Mouse (Mus musculus) stomach, postnatal 0 days (tissue): Measurements from ENCODE around the gene Gpsm2. TPM values are rescaled to one million over a fixed set of nuclear protein-coding genes. Genes with fewer than 3 reads are reported as not detected.

Experiments
- ATAC-seq: fragments of 200-750 bp; cut with Nextera tagmentation; 2 replicates; pipeline ENCODE4 v1.8.0; 2017; ENCODE audit not compliant: low FRiP score, low TSS enrichment
- DNase-seq: peaks from one replicate; pipeline ENCODE4 v3.0.0-alpha.2; 2016; ENCODE audit warnings: low spot score
- H3K27ac ChIP-seq: fragments of 300-500 bp; sonication (generic); replicated peaks from 2 replicates; pipeline ENCODE4 v1.5.1; 2014; ENCODE audit warnings: mild to moderate bottlenecking, control low read depth
- H3K27me3 ChIP-seq: fragments of 300-500 bp; sonication (generic); 2 replicates; pipeline ENCODE4 v1.6.1; 2014; ENCODE audit warnings: low read length; ENCODE audit not compliant: control insufficient read depth, insufficient read depth
- H3K36me3 ChIP-seq: fragments of 300-500 bp; sonication (generic); 2 replicates; pipeline ENCODE4 v1.6.1; 2014; ENCODE audit warnings: low read length, mixed read lengths; ENCODE audit not compliant: control insufficient read depth, insufficient read depth
- H3K4me1 ChIP-seq: fragments of 300-500 bp; sonication (generic); replicated peaks from 2 replicates; pipeline ENCODE4 v1.6.1; 2014; ENCODE audit warnings: antibody characterized with exemption; ENCODE audit not compliant: control insufficient read depth, insufficient read depth
- H3K4me2 ChIP-seq: fragments of 300-500 bp; sonication (generic); replicated peaks from 2 replicates; pipeline ENCODE4 v1.6.1; 2014; ENCODE audit warnings: low read depth, mild to moderate bottlenecking, control low read depth, moderate library complexity
- H3K4me3 ChIP-seq: fragments of 300-500 bp; sonication (generic); 2 replicates; pipeline ENCODE4 v1.5.1; 2014; ENCODE audit warnings: low read depth, low read length, control low read depth
- H3K9ac ChIP-seq: fragments of 300-500 bp; sonication (generic); 2 replicates; pipeline ENCODE4 v1.6.1; 2014; ENCODE audit warnings: mild to moderate bottlenecking, low read length, control low read depth, mixed read lengths
- H3K9me3 ChIP-seq: fragments of 300-500 bp; sonication (generic); 2 replicates; pipeline ENCODE4 v1.6.1; 2016; ENCODE audit warnings: low read length; ENCODE audit not compliant: control insufficient read depth
- CTCF ChIP-seq: IDR thresholded peaks from 2 replicates; pipeline ENCODE4 v1.5.1; 2016; ENCODE audit warnings: antibody characterized with exemption, low read depth, mild to moderate bottlenecking, moderate library complexity
- EP300 ChIP-seq: optimal IDR thresholded peaks from 2 replicates; pipeline ENCODE3; 2016; ENCODE audit warnings: antibody characterized with exemption
- WGBS: fragments of 180-500 bp; shearing (Covaris S2); extraction: QIAGEN DNeasy Blood & Tissue Kit; methylation state at CpG from one replicate; pipeline ENCODE4 v1.1.7; 2014; 5-methylcytosine and 5-hydroxymethylcytosine counted together
- polyA plus RNA-seq: library from polyadenylated mRNA; unstranded; fragments of >200 nt; fragmentation: Nextera tagmentation; extraction: Ambion mirVana; gene quantifications from 2 replicates; pipeline ENCODE4 v1.2.1, GENCODE M21; 2015

Gpsm2 gene
- polyA plus RNA-seq, 1 experiment from 2014 or later, result 31.1 TPM

DNA sequence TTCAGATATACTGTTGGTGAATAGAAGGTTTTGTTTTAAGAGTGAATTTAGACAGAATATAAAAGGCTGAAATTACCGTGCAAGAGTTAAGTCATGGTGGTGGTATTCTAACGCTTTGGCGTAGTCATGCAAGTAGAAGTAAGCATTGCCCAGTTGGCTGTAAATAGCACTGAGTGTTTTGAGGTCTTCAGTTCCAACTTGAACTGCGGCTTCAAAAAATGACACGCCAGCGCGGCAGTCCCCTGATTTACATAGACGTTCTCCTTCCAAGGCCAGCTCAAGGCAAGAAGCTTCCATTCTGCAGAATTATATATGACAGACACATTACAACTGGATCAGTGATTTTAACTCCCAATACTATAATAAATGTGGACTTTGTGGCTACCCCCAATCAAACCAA is 19.3 kb downstream of the Gpsm2 start:
- Histone ChIP-seq H3K9ac (no peak overlapping the region), H3K9me3 (no peaks in the 10 kb centered on the region), H3K36me3 (peaks cover 13% of the 10 kb centered on the region; the same call in 1 of the 2 replicates), H3K4me2 (no peak overlapping the region), H3K27ac (no peak overlapping the region), H3K4me3 (no peak overlapping the region), H3K4me1 (no peaks in the 10 kb centered on the region), H3K27me3 (no peaks in the 10 kb centered on the region)
- ATAC-seq, result no peak
- DNase-seq, result no peak
- WGBS, result 95% methylated on average over 8 of the region's 8 CpGs
- TF ChIP-seq CTCF (no peak), EP300 (no peak)

DNA sequence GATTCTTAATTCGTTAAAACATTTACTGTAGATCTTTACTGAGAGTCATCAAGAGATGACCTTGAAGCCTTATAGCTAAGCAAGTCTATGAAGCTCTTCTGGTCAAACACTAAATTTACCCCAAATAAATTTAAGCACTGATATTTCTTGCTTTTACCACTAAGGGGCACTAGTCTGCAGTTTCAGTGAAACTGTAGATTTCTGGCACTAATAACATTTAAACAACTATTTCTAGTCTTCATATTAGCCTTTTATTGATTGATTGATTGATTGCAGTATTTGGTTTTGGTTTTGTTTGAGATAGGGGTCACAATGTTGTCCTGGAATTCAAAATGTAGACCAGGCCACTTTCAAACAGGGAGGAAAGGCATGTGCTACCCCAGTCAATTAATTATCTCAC is 20.9 kb downstream of the Gpsm2 start:
- Histone ChIP-seq H3K27ac (no peak overlapping the region), H3K9ac (no peak overlapping the region), H3K4me3 (no peak overlapping the region), H3K4me2 (no peak overlapping the region), H3K27me3 (no peaks in the 10 kb centered on the region), H3K36me3 (peaks cover 15% of the 10 kb centered on the region; the same call in 1 of the 2 replicates), H3K9me3 (no peaks in the 10 kb centered on the region), H3K4me1 (no peaks in the 10 kb centered on the region)
- TF ChIP-seq EP300 (no peak), CTCF (peak; percentile 77)
- WGBS, result 78% methylated on average over 1 of the region's 1 CpGs
- DNase-seq (no peak), ATAC-seq (no peak)

DNA sequence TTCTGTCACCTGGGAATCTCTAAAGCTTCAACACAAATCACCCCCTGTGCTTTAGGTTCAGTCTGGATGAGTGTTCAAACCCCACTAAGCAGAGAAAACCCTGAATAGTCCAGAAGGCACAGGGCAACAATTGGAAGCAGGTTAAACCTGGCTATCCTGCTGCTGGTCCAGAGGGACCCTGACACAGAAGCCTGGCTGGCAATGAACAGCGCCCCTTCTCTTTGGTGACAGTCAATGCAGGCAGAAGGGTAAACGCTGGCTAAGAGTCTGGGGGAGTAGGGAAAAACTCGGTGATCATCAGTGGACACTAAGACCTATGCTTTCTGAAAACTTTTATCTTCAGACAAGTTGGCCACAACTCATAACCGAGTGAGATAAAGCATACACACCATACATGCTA is 22.3 kb downstream of the Gpsm2 start:
- TF ChIP-seq CTCF, result no peak
- no peak for TF ChIP-seq EP300
- Histone ChIP-seq H3K9ac (no peak overlapping the region), H3K9me3 (no peaks in the 10 kb centered on the region), H3K4me3 (no peak overlapping the region), H3K4me1 (no peaks in the 10 kb centered on the region), H3K36me3 (peaks cover 17% of the 10 kb centered on the region; the same call in 1 of the 2 replicates), H3K27ac (no peak overlapping the region), H3K27me3 (no peaks in the 10 kb centered on the region), H3K4me2 (no peak overlapping the region)
- WGBS, result 80% methylated on average over 4 of the region's 4 CpGs
- DNase-seq (no peak), ATAC-seq (no peak)

DNA sequence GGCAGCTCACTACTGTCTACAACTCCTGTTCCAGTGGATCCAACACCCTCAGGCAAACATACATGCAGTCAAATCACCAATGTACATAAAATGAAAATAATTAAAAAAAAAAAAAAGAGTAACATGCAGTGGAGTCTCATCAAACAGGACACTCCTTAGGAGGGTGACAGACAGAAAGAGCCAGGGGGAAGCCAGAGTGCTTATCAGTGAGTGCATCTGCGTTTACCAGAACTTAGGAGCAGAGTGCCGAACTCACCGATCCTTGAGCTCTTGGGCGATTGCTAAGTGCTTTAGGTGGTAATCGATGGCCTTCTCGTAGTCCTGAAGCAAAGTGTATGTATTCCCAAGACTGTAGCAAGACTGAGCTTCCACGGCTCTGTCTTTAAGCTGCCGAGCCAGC is 23.4 kb downstream of the Gpsm2 start:
- ATAC-seq (no peak), DNase-seq (no peak)
- H3K36me3 ChIP-seq, result peaks cover 17% of the 10 kb centered on the region; the same call in 1 of the 2 replicates
- H3K9me3 ChIP-seq, result no peaks in the 10 kb centered on the region
- no peak overlapping the region for H3K4me3 ChIP-seq
- H3K4me2 ChIP-seq, result no peak overlapping the region
- H3K27ac ChIP-seq, result no peak overlapping the region
- H3K9ac ChIP-seq, result no peak overlapping the region
- H3K4me1 ChIP-seq, result no peaks in the 10 kb centered on the region
- TF ChIP-seq CTCF, result no peak
- TF ChIP-seq EP300, result no peak
- WGBS, result 94% methylated on average over 8 of the region's 8 CpGs
- no peaks in the 10 kb centered on the region for H3K27me3 ChIP-seq

- ATAC-seq (peak; percentile 38; the same call in 1 of the 2 replicates), DNase-seq (no peak)
- H3K36me3 ChIP-seq, result peaks cover 7% of the 10 kb centered on the region; the same call in 1 of the 2 replicates
These were observed 27.8 kb downstream of the Gpsm2 start for GRCm38 (mm10) chr3:108694321-108694720.

DNA sequence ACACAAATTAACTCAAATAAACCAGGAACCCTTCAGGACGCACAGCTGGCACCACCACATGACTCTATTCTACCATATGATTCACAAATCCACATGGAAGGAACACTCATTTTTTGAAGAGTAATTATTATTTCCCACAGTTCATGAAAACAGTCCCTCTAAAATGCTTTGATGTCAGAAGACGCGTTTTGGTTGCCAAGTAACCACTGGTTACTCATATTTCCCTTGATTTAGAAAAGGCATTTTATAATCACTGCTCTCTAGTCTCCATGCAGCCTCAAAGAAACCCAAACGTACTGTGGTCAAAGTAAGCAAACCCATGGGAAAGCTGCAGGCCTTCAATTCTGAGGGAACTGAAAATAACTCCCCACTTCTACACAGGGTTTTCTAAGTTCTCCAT is 32.1 kb downstream of the Gpsm2 start:
- no peaks in the 10 kb centered on the region for H3K27me3 ChIP-seq
- H3K9ac ChIP-seq, result no peak overlapping the region
- DNase-seq (no peak), ATAC-seq (no peak)
- TF ChIP-seq CTCF (no peak), EP300 (no peak)
- H3K4me2 ChIP-seq, result no peak overlapping the region
- no peak overlapping the region for H3K4me3 ChIP-seq
- WGBS, result 58% methylated on average over 4 of the region's 4 CpGs
- no peaks in the 10 kb centered on the region for H3K4me1 ChIP-seq
- peaks cover 16% of the 10 kb centered on the region; the same call in 1 of the 2 replicates for H3K36me3 ChIP-seq
- H3K27ac ChIP-seq, result no peak overlapping the region
- H3K9me3 ChIP-seq, result no peaks in the 10 kb centered on the region

More at GRCm38 (mm10) chr3:108694321-108694720, 27.8 kb downstream of the Gpsm2 start:
- H3K9me3 ChIP-seq, result no peaks in the 10 kb centered on the region
- H3K4me2 ChIP-seq, result no peak overlapping the region
- H3K27me3 ChIP-seq, result no peaks in the 10 kb centered on the region
- H3K4me3 ChIP-seq, result no peak overlapping the region
- 60% methylated on average over 9 of the region's 9 CpGs for WGBS
- no peak overlapping the region for H3K27ac ChIP-seq
- no peak overlapping the region for H3K9ac ChIP-seq
- TF ChIP-seq EP300 (no peak), CTCF (no peak)
- no peaks in the 10 kb centered on the region for H3K4me1 ChIP-seq
